Mouse (Mus musculus): Measurements from ENCODE around the gene Ankrd35.
"Not testable (repeated sequence)": the region's sequence is repeated elsewhere in the genome, so short reads cannot be mapped to it uniquely, and the experiment has no call there.

DNA sequence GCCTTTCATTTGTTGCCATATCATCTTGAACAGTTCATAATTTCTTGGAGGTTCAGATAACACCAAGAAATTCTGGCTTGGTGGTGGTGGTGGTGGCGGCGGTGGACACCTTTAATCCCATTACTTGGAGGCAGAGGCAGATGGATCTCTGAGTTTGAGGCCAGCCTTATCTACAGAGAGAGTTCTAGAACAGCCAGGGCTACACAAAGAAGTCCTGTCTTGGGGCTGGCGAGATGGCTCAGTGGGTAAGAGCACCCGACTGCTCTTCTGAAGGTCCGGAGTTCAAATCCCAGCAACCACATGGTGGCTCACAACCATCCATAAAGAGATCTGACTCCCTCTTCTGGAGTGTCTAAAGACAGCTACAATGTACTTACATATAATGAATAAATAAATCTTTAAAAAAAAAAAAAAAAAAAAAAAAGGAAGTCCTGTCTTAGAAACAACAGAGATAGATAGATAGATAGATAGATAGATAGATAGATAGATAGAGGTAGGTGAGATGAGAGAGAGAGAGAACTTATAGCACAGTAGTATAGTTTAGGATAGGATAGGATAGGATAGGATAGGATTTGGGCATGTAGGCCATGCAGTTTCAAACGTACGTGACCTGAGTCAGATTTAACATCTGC is 4.1 kb upstream of the Ankrd35 start:
- TF ChIP-seq POLR2A (IDR thresholded peaks at IDR 0.05; ENCODE audit: low read depth, low read length); CTCF (IDR thresholded peaks at IDR 0.05; ENCODE audit: borderline replicate concordance, insufficient read depth, low read length): not testable (repeated sequence)
